Mouse (Mus musculus) stomach, postnatal 0 days (tissue): ENCODE measurements around the gene Slc6a19. TPM values are rescaled to one million over a fixed set of nuclear protein-coding genes. Genes with fewer than 3 reads are reported as not detected.

Experiments
- ATAC-seq: fragments of 200-750 bp; cut with Nextera tagmentation; 2 replicates; pipeline ENCODE4 v1.8.0; 2017; ENCODE audit not compliant: low FRiP score, low TSS enrichment
- DNase-seq: peaks from one replicate; pipeline ENCODE4 v3.0.0-alpha.2; 2016; ENCODE audit warnings: low spot score
- H3K27ac ChIP-seq: fragments of 300-500 bp; sonication (generic); replicated peaks from 2 replicates; pipeline ENCODE4 v1.5.1; 2014; ENCODE audit warnings: mild to moderate bottlenecking, control low read depth
- H3K27me3 ChIP-seq: fragments of 300-500 bp; sonication (generic); 2 replicates; pipeline ENCODE4 v1.6.1; 2014; ENCODE audit warnings: low read length; ENCODE audit not compliant: control insufficient read depth, insufficient read depth
- H3K36me3 ChIP-seq: fragments of 300-500 bp; sonication (generic); 2 replicates; pipeline ENCODE4 v1.6.1; 2014; ENCODE audit warnings: low read length, mixed read lengths; ENCODE audit not compliant: control insufficient read depth, insufficient read depth
- H3K4me1 ChIP-seq: fragments of 300-500 bp; sonication (generic); replicated peaks from 2 replicates; pipeline ENCODE4 v1.6.1; 2014; ENCODE audit warnings: antibody characterized with exemption; ENCODE audit not compliant: control insufficient read depth, insufficient read depth
- H3K4me2 ChIP-seq: fragments of 300-500 bp; sonication (generic); replicated peaks from 2 replicates; pipeline ENCODE4 v1.6.1; 2014; ENCODE audit warnings: low read depth, mild to moderate bottlenecking, control low read depth, moderate library complexity
- H3K4me3 ChIP-seq: fragments of 300-500 bp; sonication (generic); 2 replicates; pipeline ENCODE4 v1.5.1; 2014; ENCODE audit warnings: low read depth, low read length, control low read depth
- H3K9ac ChIP-seq: fragments of 300-500 bp; sonication (generic); 2 replicates; pipeline ENCODE4 v1.6.1; 2014; ENCODE audit warnings: mild to moderate bottlenecking, low read length, control low read depth, mixed read lengths
- H3K9me3 ChIP-seq: fragments of 300-500 bp; sonication (generic); 2 replicates; pipeline ENCODE4 v1.6.1; 2016; ENCODE audit warnings: low read length; ENCODE audit not compliant: control insufficient read depth
- CTCF ChIP-seq: IDR thresholded peaks from 2 replicates; pipeline ENCODE4 v1.5.1; 2016; ENCODE audit warnings: antibody characterized with exemption, low read depth, mild to moderate bottlenecking, moderate library complexity
- EP300 ChIP-seq: optimal IDR thresholded peaks from 2 replicates; pipeline ENCODE3; 2016; ENCODE audit warnings: antibody characterized with exemption
- WGBS: fragments of 180-500 bp; shearing (Covaris S2); extraction: QIAGEN DNeasy Blood & Tissue Kit; methylation state at CpG from one replicate; pipeline ENCODE4 v1.1.7; 2014; 5-methylcytosine and 5-hydroxymethylcytosine counted together
- polyA plus RNA-seq: library from polyadenylated mRNA; unstranded; fragments of >200 nt; fragmentation: Nextera tagmentation; extraction: Ambion mirVana; gene quantifications from 2 replicates; pipeline ENCODE4 v1.2.1, GENCODE M21; 2015

The Slc6a19 gene
- polyA plus RNA-seq, 1 experiment from 2014 or later, result 9.2 TPM

DNA sequence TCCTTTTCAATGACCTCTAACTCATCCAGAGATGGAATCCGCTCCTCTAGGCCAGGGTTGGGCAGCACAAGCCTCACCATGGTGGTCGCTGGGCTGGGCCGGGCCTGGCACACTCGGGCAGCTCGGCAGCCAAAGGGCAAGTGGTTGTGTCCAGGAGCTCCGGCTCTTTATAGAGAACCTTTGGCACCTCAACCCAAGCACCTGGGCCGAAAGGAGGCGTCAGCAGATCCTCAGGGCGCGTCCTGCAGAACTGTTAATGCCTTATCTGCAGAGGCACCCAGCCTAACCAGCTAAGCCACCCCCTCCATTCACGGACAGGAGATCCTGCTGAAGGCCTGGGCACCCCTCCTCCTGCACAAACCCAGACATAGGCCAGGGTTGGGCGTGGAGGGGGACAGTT is 4.1 kb downstream of the Slc6a19 start:
- H3K4me3 ChIP-seq, result no peak overlapping the region
- no peaks in the 10 kb centered on the region for H3K9me3 ChIP-seq
- TF ChIP-seq CTCF (no peak), EP300 (no peak)
- no peaks in the 10 kb centered on the region for H3K27me3 ChIP-seq
- no peak for ATAC-seq
- H3K9ac ChIP-seq, result no peak overlapping the region
- H3K4me2 ChIP-seq, result no peak overlapping the region
- WGBS, result 68% methylated on average over 9 of the region's 12 CpGs
- no peaks in the 10 kb centered on the region for H3K36me3 ChIP-seq
- DNase-seq, result no peak
- H3K4me1 ChIP-seq, result no peaks in the 10 kb centered on the region
- no peak overlapping the region for H3K27ac ChIP-seq

DNA sequence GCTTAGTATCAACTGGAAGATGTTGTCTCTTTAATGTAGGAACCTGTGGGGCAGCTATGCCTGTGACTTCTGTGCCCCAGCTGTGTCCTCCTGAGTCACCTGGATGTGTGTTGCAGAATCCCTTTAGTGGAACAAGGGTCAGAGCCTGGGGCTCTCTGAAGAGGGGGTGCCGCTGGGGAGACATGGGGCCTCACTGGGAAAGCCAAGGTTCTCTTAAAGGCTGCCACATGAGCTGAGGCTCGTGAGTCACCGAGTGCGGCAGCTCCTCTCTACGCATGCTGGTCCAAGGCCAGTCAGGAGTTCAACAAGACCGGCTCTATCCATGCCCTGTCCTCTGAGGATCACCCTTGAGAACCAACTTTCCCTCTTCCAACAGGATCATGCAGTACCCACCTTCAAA is 5.0 kb downstream of the Slc6a19 start:
- ATAC-seq, result no peak; the same call in 1 of the 2 replicates
- H3K4me2 ChIP-seq, result no peak overlapping the region
- H3K4me3 ChIP-seq, result no peak overlapping the region
- H3K36me3 ChIP-seq, result no peaks in the 10 kb centered on the region
- no peaks in the 10 kb centered on the region for H3K9me3 ChIP-seq
- no peak for DNase-seq
- H3K27me3 ChIP-seq, result no peaks in the 10 kb centered on the region
- TF ChIP-seq CTCF (no peak), EP300 (no peak)
- 79% methylated on average over 6 of the region's 6 CpGs for WGBS
- H3K9ac ChIP-seq, result no peak overlapping the region
- no peaks in the 10 kb centered on the region for H3K4me1 ChIP-seq
- peak overlapping the region; percentile 41; the same call in 1 of the 2 replicates for H3K27ac ChIP-seq

DNA sequence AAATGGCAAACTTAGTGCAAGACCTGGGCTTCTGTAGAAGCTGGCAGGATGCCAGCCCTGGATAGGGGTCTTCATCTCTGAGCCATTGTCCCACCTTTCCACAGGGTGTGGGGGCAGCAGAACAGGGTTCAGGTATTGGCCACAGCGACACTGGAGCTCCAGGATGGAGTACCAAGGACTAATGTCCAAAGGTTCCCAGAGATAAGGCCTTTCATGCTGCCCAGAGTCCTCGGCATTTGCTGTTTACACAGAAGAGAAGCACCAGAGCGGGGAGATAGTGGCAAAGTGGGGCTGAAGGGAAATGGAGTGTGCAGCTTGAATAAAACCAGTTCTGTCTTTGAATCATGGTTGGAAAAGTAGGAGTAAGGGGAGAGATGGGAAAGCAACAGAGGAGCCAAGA is 8.1 kb downstream of the Slc6a19 start:
- Histone ChIP-seq H3K27ac (no peak overlapping the region), H3K27me3 (no peaks in the 10 kb centered on the region), H3K4me2 (no peak overlapping the region), H3K9me3 (no peaks in the 10 kb centered on the region), H3K4me3 (no peak overlapping the region), H3K4me1 (no peaks in the 10 kb centered on the region), H3K36me3 (no peaks in the 10 kb centered on the region), H3K9ac (no peak overlapping the region)
- TF ChIP-seq EP300, result no peak
- no peak for TF ChIP-seq CTCF
- ATAC-seq (no peak), DNase-seq (no peak)
- 46% methylated on average over 3 of the region's 3 CpGs for WGBS

DNA sequence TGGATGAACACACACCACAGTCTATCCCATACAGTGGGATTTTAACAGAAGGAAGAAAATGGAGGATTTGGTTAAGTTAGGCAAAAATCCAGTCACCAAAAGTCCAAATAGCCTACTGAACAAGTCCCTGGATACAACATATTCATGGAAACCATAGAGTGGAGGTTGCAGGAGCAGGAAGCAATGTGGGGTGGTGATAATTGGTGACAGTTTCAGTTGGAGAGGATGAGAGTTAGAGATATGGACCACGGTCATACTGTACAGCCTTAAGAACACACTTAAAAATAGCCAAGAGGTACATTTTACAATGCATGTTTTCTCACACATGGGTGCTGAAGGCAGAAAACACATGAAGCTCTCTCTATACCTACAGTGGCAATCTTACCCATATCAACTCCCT is 9.7 kb downstream of the Slc6a19 start:
- Histone ChIP-seq H3K4me1 (no peaks in the 10 kb centered on the region), H3K4me3 (no peak overlapping the region), H3K27ac (no peak overlapping the region), H3K36me3 (no peaks in the 10 kb centered on the region), H3K27me3 (no peaks in the 10 kb centered on the region), H3K9ac (no peak overlapping the region), H3K4me2 (no peak overlapping the region), H3K9me3 (no peaks in the 10 kb centered on the region)
- WGBS, result 85% methylated on average over 1 of the region's 1 CpGs
- TF ChIP-seq EP300, result no peak
- no peak for TF ChIP-seq CTCF
- ATAC-seq (no peak), DNase-seq (no peak)

DNA sequence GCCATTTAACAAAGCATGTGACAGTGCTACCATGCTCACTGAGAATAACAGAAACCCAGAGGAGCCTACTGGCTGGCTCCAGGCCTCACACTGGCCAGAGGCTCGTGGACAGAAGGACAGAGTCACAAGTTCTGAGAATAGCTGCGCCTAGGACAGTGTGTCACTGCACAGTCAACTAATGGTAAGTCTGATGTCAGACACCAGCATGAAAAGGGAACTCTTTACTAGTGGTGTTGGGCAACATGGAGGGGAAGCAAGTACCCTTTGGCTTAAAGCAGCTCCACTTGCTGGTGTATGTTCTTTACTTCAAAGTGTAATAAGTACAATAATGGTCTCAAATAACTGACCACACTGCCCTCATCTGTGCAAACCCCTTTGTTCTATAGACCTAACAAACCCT is 11.3 kb downstream of the Slc6a19 start:
- no peak overlapping the region for H3K27ac ChIP-seq
- H3K27me3 ChIP-seq, result no peaks in the 10 kb centered on the region
- no peaks in the 10 kb centered on the region for H3K4me1 ChIP-seq
- H3K36me3 ChIP-seq, result no peaks in the 10 kb centered on the region
- no peak overlapping the region for H3K4me3 ChIP-seq
- H3K4me2 ChIP-seq, result no peak overlapping the region
- WGBS, result 70% methylated on average over 2 of the region's 2 CpGs
- no peaks in the 10 kb centered on the region for H3K9me3 ChIP-seq
- DNase-seq, result no peak
- TF ChIP-seq CTCF, result no peak
- no peak for TF ChIP-seq EP300
- no peak for ATAC-seq
- no peak overlapping the region for H3K9ac ChIP-seq

DNA sequence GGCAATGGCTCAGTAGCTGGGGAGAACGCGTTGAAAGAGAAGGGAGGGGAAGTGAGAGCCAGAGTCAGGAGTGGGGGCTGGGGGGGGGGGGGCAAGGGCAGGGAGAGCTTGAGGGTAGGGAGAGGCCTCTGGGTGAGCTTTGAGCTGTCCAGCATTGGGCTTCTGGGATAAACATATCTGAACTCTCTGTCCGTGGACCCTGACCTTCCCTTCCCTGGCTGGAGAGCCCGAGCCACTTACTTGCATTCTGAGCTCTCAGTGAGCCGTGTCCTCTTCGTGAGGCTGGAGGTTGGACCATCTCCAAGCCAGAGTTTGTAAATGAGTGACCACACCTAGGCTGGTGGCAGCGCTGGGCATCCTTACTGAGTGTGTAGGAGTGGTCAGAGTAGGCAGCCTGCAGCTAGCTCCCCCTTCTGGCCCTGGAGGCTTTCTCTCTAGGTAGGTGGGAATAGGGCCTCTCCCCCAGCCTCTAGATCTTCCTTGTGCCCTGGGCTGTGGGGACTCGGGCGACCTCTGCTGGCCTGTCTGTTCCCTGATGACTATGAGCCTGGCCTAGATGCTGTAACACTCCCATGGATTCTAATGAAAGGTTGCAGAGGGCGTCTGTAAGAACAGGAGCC is 12.3 kb downstream of the Slc6a19 start:
- no peak overlapping the region for H3K4me3 ChIP-seq
- H3K27ac ChIP-seq, result no peak overlapping the region
- no peaks in the 10 kb centered on the region for H3K4me1 ChIP-seq
- peak; percentile 80 for TF ChIP-seq CTCF
- no peak for TF ChIP-seq EP300
- peak; percentile 69 for DNase-seq
- H3K27me3 ChIP-seq, result no peaks in the 10 kb centered on the region
- H3K9ac ChIP-seq, result no peak overlapping the region
- no peak overlapping the region for H3K4me2 ChIP-seq
- 18% methylated on average over 10 of the region's 10 CpGs for WGBS
- no peaks in the 10 kb centered on the region for H3K9me3 ChIP-seq
- peak; percentile 82 for ATAC-seq
- no peaks in the 10 kb centered on the region for H3K36me3 ChIP-seq
